Mouse (Mus musculus) kidney, adult 2 months (tissue): ENCODE data around the gene Ccdc42. TPM values are rescaled to one million over a fixed set of nuclear protein-coding genes. Genes with fewer than 3 reads are reported as not detected.

Source experiments
- DNase-seq: peaks from one replicate; pipeline ENCODE4 v3.0.0; 2021
- H3K27ac ChIP-seq: fragments of 200-500 bp; 2 replicates; pipeline ENCODE4 v1.5.1; 2012; ENCODE audit warnings: low read depth, low read length, control low read depth, inconsistent platforms; ENCODE audit not compliant: insufficient read depth
- H3K27me3 ChIP-seq: fragments of 200-500 bp; replicated peaks from 2 replicates; pipeline ENCODE4 v1.6.1; 2012; ENCODE audit warnings: mild to moderate bottlenecking, moderate library complexity, low read length, inconsistent platforms; ENCODE audit not compliant: control insufficient read depth, insufficient read depth
- H3K36me3 ChIP-seq: fragments of 200-500 bp; 2 replicates; pipeline ENCODE4 v1.6.1; 2012; ENCODE audit warnings: mild to moderate bottlenecking, moderate library complexity, low read length, inconsistent platforms; ENCODE audit not compliant: control insufficient read depth, insufficient read depth
- H3K4me1 ChIP-seq: fragments of 200-500 bp; 2 replicates; pipeline ENCODE4 v1.6.1; 2011; ENCODE audit warnings: low read length; ENCODE audit not compliant: control insufficient read depth, insufficient read depth
- H3K4me3 ChIP-seq: fragments of 200-500 bp; 2 replicates; pipeline ENCODE4 v1.5.1; 2011; ENCODE audit warnings: mild to moderate bottlenecking, low read depth, low read length, control low read depth; ENCODE audit not compliant: insufficient read depth
- CTCF ChIP-seq: fragments of 200-500 bp; conservative IDR thresholded peaks from 2 replicates; pipeline ENCODE4 v1.5.1; 2011; ENCODE audit warnings: low read depth, mild to moderate bottlenecking, control low read depth, low read length, moderate library complexity, mixed read lengths; ENCODE audit not compliant: insufficient read depth, insufficient read length
- POLR2A ChIP-seq: fragments of 200-500 bp; IDR thresholded peaks from one replicate; pipeline ENCODE4 v1.6.1; 2011; ENCODE audit warnings: low read depth, low read length, control low read depth
- WGBS: fragments of 180-500 bp; shearing (Covaris S2); methylation state at CpG from one replicate; pipeline ENCODE4 v1.1.7; 2018; 5-methylcytosine and 5-hydroxymethylcytosine counted together
- polyA plus RNA-seq: library from polyadenylated mRNA; depleted of rRNA; stranded (reverse); fragments of >200 nt; gene quantifications from 2 replicates; pipeline ENCODE4 v1.2.3, GENCODE M21; 2012; rRNA removed

Gene Ccdc42
- polyA plus RNA-seq, 1 experiment: not detected

- H3K27ac ChIP-seq: no peak overlapping the region
- H3K4me3 ChIP-seq: peak overlapping the region; percentile 7; the same call in 1 of the 2 replicates
- TF ChIP-seq POLR2A (no peak), CTCF (no peak)
- no peaks in the 10 kb centered on the region for H3K4me1 ChIP-seq
- no peaks in the 10 kb centered on the region for H3K27me3 ChIP-seq
- no peaks in the 10 kb centered on the region for H3K36me3 ChIP-seq
- peak; percentile 51 for DNase-seq
- 7% methylated on average over 14 of the region's 14 CpGs for WGBS
Observed at GRCm38 (mm10) chr11:68623225-68623870, 36.5 kb downstream of the Ccdc42 start.

GRCm38 (mm10) chr11:68623871-68624258, 37.0 kb downstream of the Ccdc42 start:
- Histone ChIP-seq H3K27ac (no peak overlapping the region), H3K36me3 (no peaks in the 10 kb centered on the region)

DNA sequence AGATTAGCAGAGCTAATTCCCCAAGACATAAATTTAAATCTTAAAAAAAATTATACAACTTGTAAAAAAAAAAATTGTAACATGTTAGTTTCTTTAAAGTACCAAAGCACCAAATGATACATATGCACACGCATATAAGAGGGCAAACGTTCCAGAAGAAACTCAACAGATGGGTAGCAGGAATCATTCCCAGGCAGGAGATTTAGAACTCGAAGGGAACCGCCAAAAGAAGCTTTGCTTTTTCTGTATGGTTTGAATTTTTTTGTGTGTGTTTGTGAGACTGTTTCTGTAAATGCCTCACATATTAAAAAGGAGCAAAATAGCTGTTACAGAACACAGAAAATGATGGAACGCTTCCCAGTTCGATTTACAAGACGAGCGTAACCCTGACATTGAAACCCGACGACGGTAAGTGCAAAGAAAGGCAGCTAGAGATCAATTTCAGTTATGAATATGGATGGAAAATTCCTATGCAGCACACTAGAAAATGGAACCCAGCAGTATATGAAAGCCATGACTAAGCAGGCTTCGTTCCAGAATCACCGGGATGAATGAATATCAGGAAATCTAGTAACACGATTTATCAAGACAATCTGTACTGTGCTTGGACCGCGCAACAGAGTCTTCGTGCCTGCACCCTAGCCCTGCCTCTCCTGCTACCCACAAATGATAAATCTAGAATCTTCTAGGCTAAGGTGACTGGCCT, 44.9 kb downstream of the Ccdc42 start:
- H3K4me3 ChIP-seq: no peak overlapping the region
- WGBS: 78% methylated on average over 17 of the region's 17 CpGs

More at GRCm38 (mm10) chr11:68623871-68624258, 37.0 kb downstream of the Ccdc42 start:
- Histone ChIP-seq H3K27me3 (no peaks in the 10 kb centered on the region), H3K4me1 (no peaks in the 10 kb centered on the region), H3K4me3 (peak overlapping the region; percentile 7; the same call in 1 of the 2 replicates)
- no peak for DNase-seq
- TF ChIP-seq POLR2A (no peak), CTCF (no peak)
- 30% methylated on average over 5 of the region's 5 CpGs for WGBS

DNA sequence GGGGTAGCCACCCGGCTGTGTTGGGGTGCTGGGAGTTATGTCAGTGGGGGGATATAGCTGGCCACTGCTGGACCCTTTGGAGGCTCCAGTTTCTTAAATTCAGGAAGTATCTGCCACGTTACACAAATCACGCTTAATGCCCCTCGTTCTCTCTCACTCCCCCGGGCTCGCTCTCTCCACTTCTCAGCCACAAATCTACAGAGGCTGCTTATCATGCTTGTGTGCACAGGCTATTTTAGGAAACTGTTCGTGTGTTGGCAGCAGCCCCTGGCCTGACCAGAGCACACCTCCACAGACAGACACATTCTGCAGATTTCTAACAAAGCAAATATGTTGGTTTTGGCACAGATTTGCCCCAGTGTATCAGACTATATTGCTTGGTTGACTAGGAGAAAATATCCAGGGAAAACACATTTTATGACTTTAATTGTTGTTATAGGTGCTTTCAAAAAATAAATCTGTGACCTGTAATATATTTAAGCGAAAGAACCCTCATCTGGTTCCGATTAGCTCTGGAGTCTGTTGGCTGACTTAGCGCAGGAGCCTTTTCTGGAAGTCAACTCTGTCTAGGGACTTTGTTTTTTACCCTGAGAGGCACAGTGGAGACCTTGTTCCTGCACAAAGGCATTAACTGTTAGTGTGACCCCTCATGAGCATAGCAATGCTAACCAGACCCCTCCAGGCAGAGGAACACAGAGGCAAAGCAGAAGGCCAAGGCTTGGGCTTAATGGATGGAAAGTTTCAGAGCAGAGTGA, 51.2 kb downstream of the Ccdc42 start:
- H3K4me3 ChIP-seq: no peak overlapping the region
- WGBS: 26% methylated on average over 10 of the region's 10 CpGs

More for the DNA sequence above, 44.9 kb downstream of the Ccdc42 start:
- Histone ChIP-seq H3K4me1 (no peaks in the 10 kb centered on the region; the same call in 1 of the 2 replicates), H3K36me3 (no peaks in the 10 kb centered on the region), H3K27ac (no peak overlapping the region), H3K27me3 (no peaks in the 10 kb centered on the region)
- no peak for DNase-seq
- TF ChIP-seq CTCF (no peak), POLR2A (no peak)

DNA sequence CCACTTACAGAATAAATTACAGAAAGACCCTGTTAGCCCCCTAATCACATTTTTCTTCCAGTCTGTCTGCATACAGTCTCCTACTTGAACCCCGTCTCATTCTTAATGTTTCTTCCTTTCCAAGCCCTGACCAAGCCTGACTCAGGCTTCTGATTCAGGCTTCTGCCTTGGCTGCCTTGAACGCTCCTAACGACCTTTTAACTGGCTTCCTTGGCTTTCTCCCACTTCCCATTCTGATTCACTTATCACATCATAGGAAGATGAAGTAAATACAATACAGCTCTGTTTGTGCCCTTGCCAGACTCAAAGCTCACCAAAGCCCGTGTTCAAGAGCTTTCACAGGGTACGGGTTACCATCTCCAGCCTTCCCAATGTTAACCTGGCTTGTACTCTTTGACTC, 54.5 kb downstream of the Ccdc42 start:
- Histone ChIP-seq H3K4me3 (no peak overlapping the region), H3K27ac (no peak overlapping the region), H3K36me3 (no peaks in the 10 kb centered on the region), H3K27me3 (no peaks in the 10 kb centered on the region), H3K4me1 (no peaks in the 10 kb centered on the region)
- WGBS: 81% methylated on average over 5 of the region's 5 CpGs
- no peak for DNase-seq
- TF ChIP-seq POLR2A: no peak
- TF ChIP-seq CTCF: no peak

More for the DNA sequence above, 51.2 kb downstream of the Ccdc42 start:
- peak; percentile 44 for DNase-seq
- H3K27me3 ChIP-seq: no peaks in the 10 kb centered on the region
- no peaks in the 10 kb centered on the region for H3K4me1 ChIP-seq
- H3K27ac ChIP-seq: no peak overlapping the region
- no peaks in the 10 kb centered on the region for H3K36me3 ChIP-seq
- TF ChIP-seq CTCF (no peak), POLR2A (no peak)

DNA sequence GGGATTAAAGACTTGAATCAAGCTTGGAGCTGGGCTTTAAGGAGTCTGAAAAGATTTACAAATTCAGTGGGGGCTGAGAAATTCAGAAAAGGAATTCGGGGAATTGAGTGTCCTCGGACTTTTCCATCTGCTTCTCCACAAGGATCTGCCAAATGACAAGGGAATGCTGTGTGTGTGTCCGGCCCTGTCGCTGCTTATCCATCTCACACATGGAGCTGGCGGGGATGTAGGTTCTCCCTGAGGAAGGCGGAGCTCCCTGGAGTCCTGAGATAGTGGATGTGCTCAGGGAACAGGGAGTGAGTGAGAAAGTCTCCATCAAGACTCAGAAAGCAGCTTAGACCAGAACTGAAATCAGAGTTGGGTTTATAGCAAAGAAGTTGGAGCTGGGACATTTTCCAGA, 58.0 kb downstream of the Ccdc42 start:
- DNase-seq: no peak
- WGBS: 72% methylated on average over 6 of the region's 6 CpGs

More for the DNA sequence above, 58.0 kb downstream of the Ccdc42 start:
- Histone ChIP-seq H3K36me3 (no peaks in the 10 kb centered on the region), H3K4me3 (no peak overlapping the region), H3K4me1 (no peaks in the 10 kb centered on the region), H3K27me3 (no peaks in the 10 kb centered on the region), H3K27ac (no peak overlapping the region)
- no peak for TF ChIP-seq POLR2A
- TF ChIP-seq CTCF: no peak

Other genes starting within 250 kb of the Ccdc42 start
- gene Ntn1, start 186.2 kb upstream of the Ccdc42 start, polyA plus RNA-seq: 24.4 and 33.1 TPM in 2 replicates
- gene Pik3r5, start 154.9 kb upstream of the Ccdc42 start, polyA plus RNA-seq: 0.83 and 2.2 TPM in 2 replicates
- gene Pik3r6, start 84.0 kb upstream of the Ccdc42 start, polyA plus RNA-seq: 3.8 and 4.3 TPM in 2 replicates
- gene Mfsd6l, start 30.8 kb upstream of the Ccdc42 start, polyA plus RNA-seq: 2.2 and 2.3 TPM in 2 replicates
- 32.4 and 33.7 TPM in 2 replicates for gene Myh10, start 104.5 kb downstream of the Ccdc42 start, polyA plus RNA-seq